8 mouse cellular contexts compared by ENCODE assay signal in the genomic region with DNA sequence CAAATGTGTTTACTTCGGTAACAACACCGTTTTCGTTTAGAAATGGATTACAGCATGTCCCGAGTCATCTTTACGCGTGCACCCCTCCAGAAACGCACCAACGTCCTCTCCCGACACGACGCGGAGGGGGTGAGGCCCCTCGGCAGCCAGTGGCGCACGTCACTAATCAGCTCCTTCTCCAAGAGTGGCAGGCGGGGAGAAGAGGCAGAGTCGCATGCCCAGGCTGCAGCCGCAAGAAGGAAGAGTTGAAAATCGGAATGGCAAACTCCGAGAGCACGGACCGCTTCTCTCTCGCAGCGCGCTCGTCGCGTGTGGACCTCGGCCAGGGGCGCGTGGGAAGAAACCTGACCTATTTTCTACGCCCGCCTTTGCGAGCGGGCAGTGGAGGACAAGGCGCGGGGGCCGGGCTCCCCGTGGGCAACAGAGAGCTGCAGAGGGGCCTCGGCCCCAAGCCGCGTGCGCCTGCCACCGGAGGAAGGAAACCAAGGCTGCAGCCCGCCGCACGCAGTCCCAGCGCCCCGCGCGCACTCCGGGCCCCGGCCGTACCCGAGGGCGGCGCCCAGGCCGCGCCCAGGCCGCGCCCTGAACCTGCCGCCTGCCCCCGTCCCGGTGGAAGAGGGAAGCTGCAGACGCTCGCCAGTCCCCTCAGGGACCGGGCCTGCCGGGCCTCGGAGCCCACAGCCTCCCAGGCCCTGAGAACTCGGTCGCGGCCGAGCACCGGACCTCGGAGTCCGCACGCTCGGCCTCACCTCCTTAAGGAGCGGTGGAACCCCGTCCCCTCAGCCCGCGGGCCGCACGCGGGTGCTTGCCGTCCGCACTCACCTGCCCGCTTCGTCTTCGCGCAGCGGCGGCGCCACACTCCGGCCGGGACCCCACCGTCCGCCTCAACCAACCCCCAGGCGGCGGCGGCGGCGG. TPM values are rescaled to one million over a fixed set of nuclear protein-coding genes. Genes with fewer than 3 reads are reported as not detected.
DNase-seq lines count a peak whose midpoint lies in the region; ATAC-seq and TF ChIP-seq lines count a peak whose summit lies in the region.

No protein-coding gene starts in this region.

- no peaks in the 10 kb centered on the region for H3K9me3 ChIP-seq in embryonic facial prominence, embryonic 10.5 days
- no peaks in the 10 kb centered on the region for H3K9me3 ChIP-seq in kidney, embryonic 14.5 days (ENCODE audit: control insufficient read depth, low read length)
- no peaks in the 10 kb centered on the region for H3K9me3 ChIP-seq in liver, embryonic 11.5 days (ENCODE audit: control insufficient read depth, low read length)
- no peaks in the 10 kb centered on the region for H3K9me3 ChIP-seq in stomach, postnatal 0 days (ENCODE audit: control insufficient read depth, low read length)

- no peak for TF ChIP-seq EP300 in stomach, postnatal 0 days (optimal IDR thresholded peaks at IDR 0.05)

- TF ChIP-seq CTCF in stomach, postnatal 0 days (IDR thresholded peaks at IDR 0.05; ENCODE audit: low read depth): peak; percentile 19; the same call in 1 of the 2 replicates

- no peaks in the 10 kb centered on the region for H3K27me3 ChIP-seq in embryonic facial prominence, embryonic 10.5 days (replicated peaks; ENCODE audit: low read depth, poor library complexity, severe bottlenecking)
- no peaks in the 10 kb centered on the region for H3K27me3 ChIP-seq in kidney, embryonic 14.5 days (ENCODE audit: control insufficient read depth, insufficient read depth, low read length)
- no peaks in the 10 kb centered on the region for H3K27me3 ChIP-seq in liver, embryonic 11.5 days (replicated peaks; ENCODE audit: control insufficient read depth, insufficient read depth, low read length)
- no peaks in the 10 kb centered on the region for H3K27me3 ChIP-seq in stomach, postnatal 0 days (ENCODE audit: control insufficient read depth, insufficient read depth, low read length)

- H3K36me3 ChIP-seq in embryonic facial prominence, embryonic 10.5 days (replicated peaks): peaks cover 22% of the 10 kb centered on the region
- H3K36me3 ChIP-seq in kidney, embryonic 14.5 days (ENCODE audit: control insufficient read depth, insufficient read depth, low read length): peaks cover 17% of the 10 kb centered on the region
- 0 out of 2 replicates have a peak, but pooled peaks cover 6% of the 10 kb centered on the region for H3K36me3 ChIP-seq in liver, embryonic 11.5 days (ENCODE audit: control insufficient read depth, insufficient read depth, low read length)
- no peaks in the 10 kb centered on the region for H3K36me3 ChIP-seq in stomach, postnatal 0 days (ENCODE audit: control insufficient read depth, insufficient read depth, low read length)

- peaks cover 37% of the 10 kb centered on the region for H3K4me1 ChIP-seq in embryonic facial prominence, embryonic 10.5 days
- H3K4me1 ChIP-seq in kidney, embryonic 14.5 days (ENCODE audit: control insufficient read depth, insufficient read depth, low read length): peaks cover 27% of the 10 kb centered on the region
- peaks cover 19% of the 10 kb centered on the region for H3K4me1 ChIP-seq in liver, embryonic 11.5 days (replicated peaks; ENCODE audit: control insufficient read depth, insufficient read depth, low read length)
- H3K4me1 ChIP-seq in stomach, postnatal 0 days (replicated peaks; ENCODE audit: control insufficient read depth, insufficient read depth): peaks cover 10% of the 10 kb centered on the region

- peak overlapping the region; percentile 97 for H3K9ac ChIP-seq in kidney, embryonic 14.5 days (ENCODE audit: low read depth, low read length)
- H3K9ac ChIP-seq in liver, embryonic 11.5 days (ENCODE audit: low read depth, low read length): peak overlapping the region; percentile 98
- H3K9ac ChIP-seq in stomach, postnatal 0 days (ENCODE audit: low read length): peak overlapping the region; percentile 98

- peak overlapping the region; percentile 86 for H3K4me2 ChIP-seq in kidney, embryonic 14.5 days (replicated peaks; ENCODE audit: low read depth, low read length)
- peak overlapping the region; percentile 86 for H3K4me2 ChIP-seq in liver, embryonic 11.5 days
- peak overlapping the region; percentile 88 for H3K4me2 ChIP-seq in stomach, postnatal 0 days (replicated peaks; ENCODE audit: low read depth)

- H3K4me3 ChIP-seq in embryonic facial prominence, embryonic 10.5 days: peak overlapping the region; percentile 88
- H3K4me3 ChIP-seq in kidney, embryonic 14.5 days (ENCODE audit: low read length): peak overlapping the region; percentile 98
- H3K4me3 ChIP-seq in liver, embryonic 11.5 days (ENCODE audit: low read depth, low read length): peak overlapping the region; percentile 91
- H3K4me3 ChIP-seq in stomach, postnatal 0 days (ENCODE audit: low read depth, low read length): peak overlapping the region; percentile 98

- H3K27ac ChIP-seq in embryonic facial prominence, embryonic 10.5 days (replicated peaks): peak overlapping the region; percentile 91
- H3K27ac ChIP-seq in kidney, embryonic 14.5 days (ENCODE audit: low read depth, low read length): peak overlapping the region; percentile 69
- H3K27ac ChIP-seq in liver, embryonic 11.5 days (ENCODE audit: low read depth, low read length): peak overlapping the region; percentile 91
- H3K27ac ChIP-seq in stomach, postnatal 0 days (replicated peaks): peak overlapping the region; percentile 98

- peak; percentile 64 to 69 for DNase-seq in B cell, adult 2 months
- peak; percentile 67 for DNase-seq in adrenal gland, postnatal 10 days
- DNase-seq in embryonic facial prominence, embryonic 10.5 days (ENCODE audit: low spot score): peak; percentile 68
- DNase-seq in heart, adult 8-10 months (ENCODE audit: low spot score): peak; percentile 36
- DNase-seq in liver, embryonic 11.5 days (ENCODE audit: low spot score): peak; percentile 70
- DNase-seq in naive thymus-derived CD4-positive, alpha-beta T cell, adult 2 months (ENCODE audit: low read depth): peak; percentile 76
- DNase-seq in stomach, postnatal 0 days (ENCODE audit: low spot score): peak; percentile 77

- WGBS in embryonic facial prominence, embryonic 10.5 days: under 1% methylated on average over 103 of the region's 103 CpGs
- WGBS in kidney, embryonic 14.5 days: under 1% methylated on average over 93 of the region's 103 CpGs
- under 1% methylated on average over 89 of the region's 103 CpGs for WGBS in liver, embryonic 11.5 days
- WGBS in stomach, postnatal 0 days: under 1% methylated on average over 83 of the region's 103 CpGs

- peak; percentile 28 for ATAC-seq in kidney, embryonic 14.5 days (ENCODE audit: low FRiP score, low TSS enrichment)
- peak; percentile 81 for ATAC-seq in liver, embryonic 11.5 days (replicated peaks; ENCODE audit: low FRiP score)
- ATAC-seq in stomach, postnatal 0 days (ENCODE audit: low FRiP score, low TSS enrichment): peak; percentile 71

RNA-seq across cellular contexts. Expression of a gene that starts 0.5 kb away (rescaled TPM):
- total RNA-seq in adrenal gland, postnatal 10 days (2021): 10 to 100 TPM; 81.3 to 90.7 TPM
- 79.6 and 81.5 TPM in 2 replicates for polyA plus RNA-seq in embryonic facial prominence, embryonic 10.5 days (2016; fragmentation: Nextera tagmentation; extraction: Ambion mirVana)
- 100 to 1,000 TPM in 1 of 4 experiments, 10 to 100 TPM in 3; 88.6 to 103 (median 93.1) TPM for total RNA-seq in heart, adult 8-10 months (2022)
- 49.4 and 77.7 TPM in 2 replicates for polyA plus RNA-seq in kidney, embryonic 14.5 days (2014; fragmentation: Nextera tagmentation; extraction: Ambion mirVana)
- polyA plus RNA-seq in liver, embryonic 11.5 days (2014; fragmentation: Nextera tagmentation; extraction: Ambion mirVana): 73.3 and 77.0 TPM in 2 replicates
- 54.5 and 56.2 TPM in 2 replicates for polyA plus RNA-seq in stomach, postnatal 0 days (2015; fragmentation: Nextera tagmentation; extraction: Ambion mirVana)

RNA-seq across cellular contexts. Expression of a gene that starts 0.8 kb away (rescaled TPM):
- total RNA-seq in adrenal gland, postnatal 10 days (2021): 10 to 100 TPM; 30.0 to 30.7 TPM
- 2.7 and 3.2 TPM in 2 replicates for polyA plus RNA-seq in embryonic facial prominence, embryonic 10.5 days (2016; fragmentation: Nextera tagmentation; extraction: Ambion mirVana)
- total RNA-seq in heart, adult 8-10 months (2022): 10 to 100 TPM; 25.5 to 32.4 (median 31.1) TPM
- 6.9 and 8.1 TPM in 2 replicates for polyA plus RNA-seq in kidney, embryonic 14.5 days (2014; fragmentation: Nextera tagmentation; extraction: Ambion mirVana)
- 4.3 and 5.2 TPM in 2 replicates for polyA plus RNA-seq in liver, embryonic 11.5 days (2014; fragmentation: Nextera tagmentation; extraction: Ambion mirVana)
- polyA plus RNA-seq in stomach, postnatal 0 days (2015; fragmentation: Nextera tagmentation; extraction: Ambion mirVana): 1.6 TPM in 2 replicates

Comparison
In these comparisons a context has a peak if more than half of its experiments do, and no peak if none do; other contexts are left out.
1. Peak in every context shown above with its lines: DNase-seq, ATAC-seq, H3K4me3 ChIP-seq and H3K27ac ChIP-seq.
2. ATAC-seq: peak in every context shown above with its lines; median percentile 81 in liver, embryonic 11.5 days; 71 in stomach, postnatal 0 days; 28 in kidney, embryonic 14.5 days.